Mouse (Mus musculus): ENCODE results near the gene Zdhhc19.

Zdhhc19 gene

GRCm38 (mm10) chr16:32484431-32484871 lies 11.6 kb upstream of the Zdhhc19 start:
- in situ Hi-C loops (cut with MboI; ENCODE audit: unreplicated experiment in 2 of 2): loop anchor here in 1 of 2 experiments (25.0 kb wide), 1 partner anchor 547 kb away; the partner anchor contains the start of genes 0610012G03Rik, Ncbp2 and Pigz

GRCm38 (mm10) chr16:32485209-32485608 lies 10.9 kb upstream of the Zdhhc19 start:
- in situ Hi-C loops (cut with MboI; ENCODE audit: unreplicated experiment in 2 of 2): loop anchor here in 1 of 2 experiments (25.0 kb wide), 1 partner anchor 548 kb away; the partner anchor contains the start of genes 0610012G03Rik, Ncbp2 and Pigz

GRCm38 (mm10) chr16:32486046-32486445 lies 10.0 kb upstream of the Zdhhc19 start:
- in situ Hi-C loops (cut with MboI; ENCODE audit: unreplicated experiment in 2 of 2): loop anchor here in 1 of 2 experiments (25.0 kb wide), 1 partner anchor 549 kb away; the partner anchor contains the start of genes 0610012G03Rik, Ncbp2 and Pigz

- in situ Hi-C loops (cut with MboI; ENCODE audit: unreplicated experiment in 2 of 2): loop anchor here in 1 of 2 experiments (25.0 kb wide), 1 partner anchor 550 kb away; the partner anchor contains the start of genes 0610012G03Rik, Ncbp2 and Pigz
Observed at GRCm38 (mm10) chr16:32487234-32488111, 8.6 kb upstream of the Zdhhc19 start, which contains the start of gene Slc51a. Gene Slc51a, minus strand, starts transcription at chr16:32487879.

GRCm38 (mm10) chr16:32488939-32489338 lies 7.1 kb upstream of the Zdhhc19 start:
- in situ Hi-C loops (cut with MboI; ENCODE audit: unreplicated experiment in 2 of 2): loop anchor here in 1 of 2 experiments (25.0 kb wide), 1 partner anchor 552 kb away; the partner anchor contains the start of genes 0610012G03Rik, Ncbp2 and Pigz

GRCm38 (mm10) chr16:32494371-32494770 lies 1.7 kb upstream of the Zdhhc19 start:
- in situ Hi-C loops (cut with MboI; ENCODE audit: unreplicated experiment in 2 of 2): loop anchor here in 1 of 2 experiments (25.0 kb wide), 1 partner anchor 557 kb away; the partner anchor contains the start of genes 0610012G03Rik, Ncbp2 and Pigz

- in situ Hi-C loops (cut with MboI; ENCODE audit: unreplicated experiment in 2 of 2): loop anchor here (5.0 to 25.0 kb wide), 3 partner anchors 232 to 562 kb away; partner anchors contain the start of genes 0610012G03Rik (in 1 of the 2), Ncbp2 (in 1 of the 2) and Pigz (in 1 of the 2)
Observed at GRCm38 (mm10) chr16:32498996-32499395, 2.9 kb downstream of the Zdhhc19 start.

GRCm38 (mm10) chr16:32499430-32500037 lies 3.5 kb downstream of the Zdhhc19 start:
- in situ Hi-C loops (cut with MboI; ENCODE audit: unreplicated experiment in 2 of 2): loop anchor here (5.0 to 25.0 kb wide), 5 partner anchors 188 to 562 kb away; partner anchors contain the start of genes 0610012G03Rik (in 1 of the 2), Ncbp2 (in 1 of the 2) and Pigz (in 1 of the 2)

GRCm38 (mm10) chr16:32501459-32501858 lies 5.4 kb downstream of the Zdhhc19 start:
- in situ Hi-C loops (cut with MboI; ENCODE audit: unreplicated experiment in 2 of 2): loop anchor here in 1 of 2 experiments (5.0 kb wide), 2 partner anchors 186 to 389 kb away; no protein-coding TSS in a partner anchor

- in situ Hi-C loops (cut with MboI; ENCODE audit: unreplicated experiment in 2 of 2): loop anchor here in 1 of 2 experiments (5.0 kb wide), 2 partner anchors 185 to 390 kb away; no protein-coding TSS in a partner anchor
Observed at GRCm38 (mm10) chr16:32502621-32503335, 6.7 kb downstream of the Zdhhc19 start.

- in situ Hi-C loops (cut with MboI; ENCODE audit: unreplicated experiment in 2 of 2): loop anchor here in 1 of 2 experiments (5.0 kb wide), 2 partner anchors 184 to 391 kb away; no protein-coding TSS in a partner anchor
Observed at GRCm38 (mm10) chr16:32503633-32504032, 7.6 kb downstream of the Zdhhc19 start.

GRCm38 (mm10) chr16:32506298-32506697 lies 10.2 kb downstream of the Zdhhc19 start:
- in situ Hi-C loops (cut with MboI; ENCODE audit: unreplicated experiment in 2 of 2): loop anchor here in 1 of 2 experiments (5.0 kb wide), 1 partner anchor 176 kb away; no protein-coding TSS in a partner anchor

- in situ Hi-C loops (cut with MboI; ENCODE audit: unreplicated experiment in 2 of 2): loop anchor here in 1 of 2 experiments (5.0 kb wide), 1 partner anchor 175 kb away; no protein-coding TSS in a partner anchor
Observed at GRCm38 (mm10) chr16:32506868-32507267, 10.8 kb downstream of the Zdhhc19 start.

- in situ Hi-C loops (cut with MboI; ENCODE audit: unreplicated experiment in 2 of 2): loop anchor here in 1 of 2 experiments (5.0 kb wide), 1 partner anchor 175 kb away; no protein-coding TSS in a partner anchor
Observed at GRCm38 (mm10) chr16:32507407-32507806, 11.3 kb downstream of the Zdhhc19 start.

GRCm38 (mm10) chr16:32508035-32508434 lies 12.0 kb downstream of the Zdhhc19 start:
- in situ Hi-C loops (cut with MboI; ENCODE audit: unreplicated experiment in 2 of 2): loop anchor here in 1 of 2 experiments (5.0 kb wide), 1 partner anchor 174 kb away; no protein-coding TSS in a partner anchor

- in situ Hi-C loops (cut with MboI; ENCODE audit: unreplicated experiment in 2 of 2): loop anchor here in 1 of 2 experiments (5.0 kb wide), 1 partner anchor 174 kb away; no protein-coding TSS in a partner anchor
Observed at GRCm38 (mm10) chr16:32508506-32509065, 12.5 kb downstream of the Zdhhc19 start.

GRCm38 (mm10) chr16:32509066-32509942 lies 13.2 kb downstream of the Zdhhc19 start:
- in situ Hi-C loops (cut with MboI; ENCODE audit: unreplicated experiment in 2 of 2): loop anchor here in 1 of 2 experiments (5.0 kb wide), 1 partner anchor 173 kb away; no protein-coding TSS in a partner anchor

Measured in v-Abl transformed pro-B cells (cell line).